Mouse (Mus musculus) forelimb bud, embryonic 11.5 days (tissue): ENCODE data around the gene Cog6.

Experiments used
- DNase-seq: peaks from one replicate; pipeline ENCODE4 v3.0.0-alpha.2; 2012; ENCODE audit warnings: low read depth, low spot score

The Cog6 gene

GRCm38 (mm10) chr3:53016436-53017340 is at the start of gene Cog6:
TSS of gene Cog6 (minus strand) at chr3:53017237.
- peak; percentile 94 for DNase-seq

- DNase-seq, result no peak
These were observed 49.0 kb upstream of the Cog6 start for GRCm38 (mm10) chr3:53066095-53066372.

- DNase-seq, result no peak
These were observed 48.4 kb upstream of the Cog6 start for GRCm38 (mm10) chr3:53065267-53066094.

- DNase-seq, result no peak
These were observed 46.5 kb upstream of the Cog6 start for GRCm38 (mm10) chr3:53063423-53064147.

DNA sequence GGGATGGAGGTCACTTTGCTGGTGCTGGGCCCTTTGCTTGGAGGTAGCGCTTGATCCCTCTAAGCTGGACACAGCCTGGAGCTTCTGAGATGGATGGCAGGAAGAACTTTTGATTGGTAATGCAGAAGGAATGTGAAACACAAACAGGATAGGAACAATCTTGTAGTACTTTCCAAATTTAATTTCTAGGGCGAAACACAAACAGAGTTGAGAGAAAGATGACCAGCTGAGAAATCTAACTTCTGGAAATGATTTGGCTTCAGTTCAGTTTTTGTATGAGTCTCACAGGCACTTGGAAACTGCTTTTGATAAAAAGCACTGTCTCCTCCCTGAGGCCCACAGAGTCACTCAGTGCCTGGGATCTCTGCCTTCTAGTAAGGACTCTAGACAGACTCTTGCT is 42.9 kb upstream of the Cog6 start:
- DNase-seq, result no peak

DNA sequence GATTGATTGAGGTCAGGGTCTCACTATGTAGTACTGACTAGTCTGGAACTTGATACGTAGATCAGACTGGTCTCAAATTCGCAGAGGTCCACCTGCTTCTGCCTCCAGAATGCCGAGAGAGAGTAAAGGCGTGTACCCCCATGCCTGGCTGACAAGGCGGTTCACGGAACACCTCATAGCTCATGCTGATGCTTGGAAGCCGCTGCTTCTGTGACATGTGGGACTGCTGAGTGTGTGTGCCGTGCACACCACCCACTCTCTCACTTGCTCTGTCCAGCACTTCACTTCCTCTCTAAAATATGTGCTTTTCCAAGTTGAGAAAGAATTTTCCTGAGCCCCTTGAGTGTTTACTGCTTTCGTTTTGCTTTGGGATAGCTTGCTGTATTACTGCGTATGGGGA is 39.4 kb upstream of the Cog6 start:
- no peak for DNase-seq

- no peak for DNase-seq
These were observed 35.3 kb upstream of the Cog6 start for GRCm38 (mm10) chr3:53052385-53052784.

DNA sequence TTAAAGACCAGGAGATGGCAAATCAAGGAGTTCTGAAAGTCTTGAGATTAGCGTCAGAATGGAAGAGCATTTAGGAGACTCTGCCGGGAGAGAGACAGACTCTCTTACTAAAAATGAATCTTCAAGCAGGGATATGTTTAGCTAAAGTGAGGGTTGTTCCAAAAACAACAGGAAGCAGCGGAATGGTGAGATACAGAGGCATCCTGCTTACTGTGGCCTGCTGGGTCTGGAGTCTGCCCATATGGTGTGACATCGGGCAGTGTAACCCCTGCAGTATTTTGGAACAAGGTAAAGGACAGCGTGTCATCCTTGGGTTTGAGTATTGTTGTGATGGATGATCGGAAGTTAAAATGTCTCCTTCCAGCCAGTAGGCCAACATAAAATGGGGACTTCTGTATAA is 29.3 kb upstream of the Cog6 start:
- no peak for DNase-seq

GRCm38 (mm10) chr3:53045697-53046096 is 28.7 kb upstream of the Cog6 start:
- DNase-seq, result no peak

DNA sequence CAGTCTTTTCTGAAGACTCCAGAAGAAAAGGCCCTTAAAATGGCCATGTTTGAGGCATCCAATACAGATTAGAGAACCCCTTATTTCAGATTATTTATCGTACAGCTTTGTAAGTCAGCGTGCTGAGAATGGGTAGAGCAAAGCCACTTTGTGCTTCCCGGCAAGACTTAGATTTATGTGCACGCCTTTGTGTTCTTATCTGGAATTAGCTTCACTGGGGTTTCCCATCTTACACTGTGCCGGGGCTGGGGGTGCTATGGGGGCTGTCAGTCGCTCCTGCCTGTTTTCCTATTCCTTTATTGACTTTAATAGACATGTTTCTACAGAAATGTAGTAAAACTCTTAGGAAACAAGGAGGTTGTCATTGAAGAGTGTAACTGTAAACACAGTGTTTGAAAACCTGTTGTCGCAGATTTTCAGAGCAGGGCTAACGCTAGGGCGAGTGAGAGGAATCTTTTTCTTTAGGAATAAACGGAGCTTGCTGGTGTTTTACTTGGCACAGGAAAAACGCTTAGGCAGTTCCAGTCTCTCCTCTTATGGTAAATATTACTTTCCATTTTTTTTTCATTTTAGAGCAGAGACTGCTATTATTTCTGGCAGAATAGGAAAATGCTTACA is 27.8 kb upstream of the Cog6 start:
- no peak for DNase-seq

- peak; percentile 92 for DNase-seq
These were observed 27.2 kb upstream of the Cog6 start for GRCm38 (mm10) chr3:53044238-53044637.

DNA sequence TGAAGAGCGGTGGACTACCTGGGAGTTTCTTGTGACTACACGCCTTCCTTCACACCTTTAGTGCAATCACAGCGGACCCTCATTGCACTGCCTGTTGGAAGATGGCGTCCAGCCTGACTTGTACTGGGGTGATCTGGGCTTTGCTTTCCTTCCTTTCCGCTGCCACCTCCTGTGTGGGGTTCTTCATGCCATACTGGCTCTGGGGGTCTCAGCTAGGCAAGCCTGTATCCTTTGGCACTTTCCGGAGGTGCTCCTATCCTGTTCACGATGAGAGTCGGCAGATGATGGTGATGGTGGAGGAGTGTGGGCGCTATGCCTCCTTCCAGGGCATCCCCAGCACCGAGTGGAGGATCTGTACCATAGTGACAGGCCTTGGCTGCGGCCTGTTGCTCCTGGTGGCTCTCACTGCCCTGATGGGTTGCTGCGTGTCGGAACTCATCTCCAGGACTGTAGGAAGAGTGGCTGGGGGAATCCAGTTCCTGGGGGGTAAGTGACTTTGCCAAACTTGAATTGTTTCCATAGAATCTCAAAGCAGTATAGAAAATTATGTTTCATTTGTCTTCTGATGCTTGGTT is 26.3 kb upstream of the Cog6 start:
- DNase-seq, result no peak

GRCm38 (mm10) chr3:53042240-53042567 is 25.2 kb upstream of the Cog6 start:
- no peak for DNase-seq

GRCm38 (mm10) chr3:53041411-53042239 is 24.6 kb upstream of the Cog6 start, which contains the start of gene Lhfp:
TSS of gene Lhfp (plus strand) at chr3:53041528.
- peak; percentile 63 for DNase-seq

DNA sequence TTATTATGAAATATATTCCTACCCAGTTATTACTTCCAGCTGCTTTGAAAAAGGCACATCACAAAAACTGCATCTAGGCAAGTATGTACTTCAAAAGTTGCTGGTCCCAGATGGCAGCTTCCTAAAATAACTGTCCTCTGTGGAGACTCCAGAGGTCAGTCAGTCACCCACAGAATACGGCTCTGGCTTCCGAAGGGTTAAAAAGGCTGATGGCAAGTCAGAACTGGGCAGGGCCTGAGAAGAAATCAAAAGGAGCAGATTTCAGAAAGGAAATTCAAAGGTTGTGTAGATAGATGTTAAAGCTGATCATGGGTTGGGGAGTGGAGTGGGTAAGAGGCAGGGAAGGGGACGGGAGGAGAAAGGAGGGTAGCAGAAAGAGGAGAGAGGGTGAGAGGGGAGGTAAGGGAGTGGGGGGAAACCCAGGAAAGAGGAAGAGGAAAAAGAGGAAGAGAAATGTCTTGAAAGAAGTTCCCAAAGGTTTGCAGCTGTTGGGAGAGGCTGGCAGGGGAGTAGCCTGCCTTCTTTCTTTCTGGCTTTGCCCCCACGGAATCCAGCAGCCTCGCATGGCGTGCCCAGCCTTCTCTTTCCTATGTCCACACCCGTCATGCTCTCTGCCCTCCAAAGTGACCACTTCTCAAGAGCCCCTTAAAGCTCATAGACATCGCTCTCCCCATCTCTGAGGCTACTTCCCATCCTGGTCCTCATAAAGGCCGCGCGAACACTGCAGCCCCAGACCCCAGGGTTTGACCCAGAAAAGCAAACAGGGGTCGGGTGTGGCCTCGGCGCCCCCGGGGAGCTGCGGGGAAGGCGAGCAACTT is 23.8 kb upstream of the Cog6 start:
- DNase-seq, result no peak

DNA sequence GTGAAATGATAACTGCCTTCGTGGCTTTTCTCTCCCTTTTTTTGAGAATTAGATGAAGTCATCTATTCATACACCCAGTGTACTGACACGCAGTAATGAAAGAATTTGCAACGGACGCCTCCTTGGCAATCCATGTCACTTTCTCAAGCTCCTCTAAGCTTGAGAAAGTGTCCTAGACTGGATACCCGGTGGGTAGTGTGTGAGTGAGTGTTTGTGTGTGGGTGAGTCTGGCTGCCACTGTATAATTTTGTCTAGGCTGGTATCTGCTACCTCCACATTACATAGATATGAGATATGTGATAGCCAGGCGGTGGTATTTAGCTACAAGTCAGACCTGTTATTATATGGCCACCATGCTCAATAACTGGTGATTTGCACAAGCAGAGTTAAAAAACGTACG is 22.7 kb upstream of the Cog6 start:
- DNase-seq, result no peak

DNA sequence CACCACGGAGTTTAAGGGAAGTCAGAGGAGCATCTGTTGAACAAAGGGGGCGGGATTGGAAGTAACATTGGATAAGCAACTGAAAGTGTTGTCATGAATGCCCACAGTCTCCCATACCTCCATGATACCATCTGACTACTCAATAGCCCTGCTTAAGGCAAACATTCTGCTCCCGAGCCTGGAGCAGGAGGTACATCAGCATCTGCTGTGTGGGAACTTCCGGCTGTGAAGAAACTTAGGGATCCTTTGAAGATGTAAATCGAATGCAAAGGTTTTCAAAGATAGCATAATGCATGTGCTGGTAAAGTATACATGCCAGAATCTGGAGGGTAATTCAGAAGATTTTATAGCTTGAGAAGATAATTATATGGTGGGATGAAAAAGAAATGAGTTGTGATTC is 21.9 kb upstream of the Cog6 start:
- DNase-seq, result no peak

GRCm38 (mm10) chr3:53036941-53037340 is 19.9 kb upstream of the Cog6 start:
- no peak for DNase-seq

DNA sequence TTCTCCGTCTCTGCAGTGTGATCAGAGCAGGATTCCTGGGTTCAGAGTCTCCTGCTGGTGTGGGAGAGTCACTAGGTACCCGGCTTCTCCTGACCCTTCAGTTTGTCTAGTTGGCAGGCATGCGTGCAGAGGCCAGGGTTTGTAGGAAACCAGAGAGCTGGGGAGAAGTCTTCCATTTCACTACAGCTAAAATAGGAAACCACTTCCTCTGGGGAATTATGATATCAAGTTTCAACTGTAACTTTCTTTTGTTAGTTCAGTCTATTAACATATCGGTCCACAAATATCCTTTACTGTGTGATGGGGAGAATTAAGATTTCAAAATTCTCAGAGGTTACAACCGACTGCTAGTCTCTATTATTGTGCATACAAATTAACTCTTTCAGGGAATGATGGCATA is 19.0 kb upstream of the Cog6 start:
- no peak for DNase-seq

DNA sequence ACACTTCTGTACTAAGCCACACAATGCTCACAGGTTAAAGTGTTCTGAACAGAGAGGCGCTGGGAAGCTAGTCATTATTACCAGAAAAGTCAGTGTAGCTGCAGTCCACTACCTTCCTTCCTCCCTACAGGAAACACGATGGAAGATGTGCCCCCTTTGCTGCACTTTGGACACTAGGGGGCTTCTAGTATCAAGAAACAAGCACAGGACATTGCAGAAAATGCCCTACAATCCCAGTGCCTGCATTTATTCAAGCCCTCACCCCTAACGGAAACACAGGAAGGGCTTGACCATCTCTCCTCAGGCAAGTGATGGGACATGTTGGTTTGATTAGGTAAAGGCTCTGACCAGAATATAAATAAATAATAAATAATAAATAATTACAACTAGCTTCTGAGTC is 16.4 kb upstream of the Cog6 start:
- no peak for DNase-seq
